Mouse (Mus musculus) lung, embryonic 14.5 days (tissue): ENCODE measurements around the gene En2. TPM values are rescaled to one million over a fixed set of nuclear protein-coding genes. Genes with fewer than 3 reads are reported as not detected.

Experiments used
- ATAC-seq: fragments of 200-750 bp; cut with Nextera tagmentation; 2 replicates; pipeline ENCODE4 v1.8.0; 2017; ENCODE audit warnings: mild to moderate bottlenecking, moderate TSS enrichment, moderate library complexity; ENCODE audit not compliant: insufficient read depth
- DNase-seq: peaks from one replicate; pipeline ENCODE4 v3.0.0-alpha.2; 2015
- H3K27ac ChIP-seq: fragments of 300-500 bp; sonication (generic); 2 replicates; pipeline ENCODE4 v1.5.1; 2014; ENCODE audit warnings: low read depth, mild to moderate bottlenecking, moderate library complexity
- H3K27me3 ChIP-seq: fragments of 300-500 bp; sonication (generic); 2 replicates; pipeline ENCODE4 v1.6.1; 2014; ENCODE audit warnings: low read length, control low read depth; ENCODE audit not compliant: insufficient read depth
- H3K36me3 ChIP-seq: fragments of 300-500 bp; sonication (generic); 2 replicates; pipeline ENCODE4 v1.6.1; 2014; ENCODE audit warnings: control low read depth; ENCODE audit not compliant: insufficient read depth
- H3K4me1 ChIP-seq: fragments of 300-500 bp; sonication (generic); 2 replicates; pipeline ENCODE4 v1.6.1; 2014; ENCODE audit warnings: antibody characterized with exemption, control low read depth; ENCODE audit not compliant: insufficient read depth
- H3K4me2 ChIP-seq: fragments of 300-500 bp; sonication (generic); 2 replicates; pipeline ENCODE4 v1.6.1; 2014; ENCODE audit warnings: mild to moderate bottlenecking
- H3K4me3 ChIP-seq: fragments of 300-500 bp; sonication (generic); 2 replicates; pipeline ENCODE4 v1.5.1; 2014; ENCODE audit warnings: low read depth, low read length
- H3K9ac ChIP-seq: fragments of 300-500 bp; sonication (generic); 2 replicates; pipeline ENCODE4 v1.6.1; 2014
- H3K9me3 ChIP-seq: fragments of 300-500 bp; sonication (generic); 2 replicates; pipeline ENCODE4 v1.6.1; 2016; ENCODE audit warnings: low read depth, low read length, control low read depth
- CTCF ChIP-seq: IDR thresholded peaks from 2 replicates; pipeline ENCODE4 v1.5.1; 2016; ENCODE audit warnings: antibody characterized with exemption, low read depth
- WGBS: fragments of 180-500 bp; shearing (Covaris S2); extraction: QIAGEN DNeasy Blood & Tissue Kit; methylation state at CpG from one replicate; pipeline ENCODE4 v1.1.7; 2014; 5-methylcytosine and 5-hydroxymethylcytosine counted together
- polyA plus RNA-seq: library from polyadenylated mRNA; unstranded; fragments of >200 nt; fragmentation: Nextera tagmentation; extraction: Ambion mirVana; gene quantifications from 2 replicates; pipeline ENCODE4 v1.2.1, GENCODE M21; 2014

En2 gene
- not detected in 2 replicates for polyA plus RNA-seq

DNA sequence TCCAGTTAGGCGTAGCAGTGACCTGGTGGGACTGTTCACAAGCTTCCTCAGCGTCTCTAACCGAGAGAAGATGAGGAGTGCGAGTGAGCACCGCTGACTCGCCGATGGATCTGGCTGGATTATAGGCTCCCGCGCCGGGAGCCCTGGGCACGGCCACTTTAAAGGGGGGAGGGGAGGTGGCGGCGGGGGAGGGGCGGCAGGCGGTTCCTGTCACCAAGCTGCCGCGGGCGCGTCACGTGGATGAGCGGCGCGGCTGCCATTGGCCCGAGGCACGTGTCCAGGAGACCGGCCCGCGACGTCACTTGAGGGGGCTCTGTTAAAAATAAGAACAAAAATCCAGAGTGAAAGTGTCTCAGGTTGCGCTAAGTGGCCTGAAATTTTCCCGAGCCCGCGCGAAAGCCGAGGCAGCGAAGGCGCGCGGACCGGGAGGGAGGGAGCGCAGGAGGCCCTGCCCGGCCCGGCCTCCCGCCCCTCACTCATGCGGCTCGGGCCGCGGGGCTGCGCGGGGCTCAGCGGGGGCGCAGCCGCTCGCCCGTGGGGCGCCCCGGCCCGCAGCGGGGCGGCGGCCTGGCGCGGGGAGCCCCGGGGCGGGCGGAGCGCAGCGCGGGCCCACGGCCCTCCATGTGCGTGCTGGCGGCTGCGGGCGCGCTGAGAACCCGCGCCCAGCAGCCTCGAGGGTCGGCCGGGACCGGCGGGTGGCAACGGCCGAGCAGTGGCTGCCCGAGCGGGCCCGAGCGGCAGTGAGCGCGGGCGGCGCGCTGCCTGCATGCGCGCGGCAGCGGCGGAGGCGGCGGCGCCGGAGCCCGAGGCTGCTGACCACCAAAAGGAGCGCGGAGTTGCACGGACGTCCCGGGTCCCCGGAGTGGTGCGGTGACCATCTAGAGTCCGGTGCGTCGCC, at the start of gene En2:
En2 (plus strand) TSS at position 337 of the 898 bp plus-strand sequence.
- no peak for TF ChIP-seq CTCF
- no peaks in the 10 kb centered on the region for H3K36me3 ChIP-seq
- H3K27ac ChIP-seq: no peak within 1 kb of the TSS
- peaks cover 94% of the 10 kb centered on the region for H3K27me3 ChIP-seq
- H3K9me3 ChIP-seq: no peaks in the 10 kb centered on the region
- no peaks in the 10 kb centered on the region for H3K4me1 ChIP-seq
- peak within 1 kb of the TSS; percentile 94 for H3K4me2 ChIP-seq
- ATAC-seq: peak; percentile 69
- H3K4me3 ChIP-seq: peak within 1 kb of the TSS; percentile 38
- DNase-seq: peak; percentile 77
- peak within 1 kb of the TSS; percentile 9; the same call in 1 of the 2 replicates for H3K9ac ChIP-seq
- WGBS: under 1% methylated on average over 94 of the region's 113 CpGs

DNA sequence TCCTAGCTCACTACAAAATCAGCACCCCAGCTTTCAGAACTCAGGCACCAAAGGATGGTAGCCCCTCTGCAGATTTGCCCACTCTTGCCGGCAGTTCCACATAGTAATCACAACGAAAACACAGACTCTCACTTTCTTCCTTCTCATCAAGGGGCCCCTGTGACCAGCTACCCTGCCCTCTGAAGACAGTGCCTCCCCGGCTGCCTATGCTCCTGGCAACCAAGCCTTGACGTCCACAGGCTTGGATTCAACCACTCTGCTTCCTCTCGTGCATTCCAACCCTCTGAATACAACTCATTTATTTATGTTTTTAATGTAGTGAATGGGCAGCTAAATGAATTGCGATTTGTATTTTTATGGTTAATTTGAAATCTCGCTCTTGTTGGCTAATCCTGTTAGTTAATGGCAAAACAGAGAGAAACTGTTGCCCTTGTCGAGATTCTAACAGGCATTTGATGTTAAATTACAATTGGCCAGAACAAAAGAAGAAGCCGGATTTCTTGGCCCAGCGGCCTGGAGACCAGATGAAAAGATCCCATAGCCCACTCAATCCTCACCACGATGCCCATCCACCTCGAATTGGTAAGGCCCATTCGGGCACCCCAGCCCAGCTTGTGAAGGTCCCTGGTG, 48.1 kb upstream of the En2 start:
- no peaks in the 10 kb centered on the region for H3K9me3 ChIP-seq
- H3K4me2 ChIP-seq: no peak overlapping the region

DNA sequence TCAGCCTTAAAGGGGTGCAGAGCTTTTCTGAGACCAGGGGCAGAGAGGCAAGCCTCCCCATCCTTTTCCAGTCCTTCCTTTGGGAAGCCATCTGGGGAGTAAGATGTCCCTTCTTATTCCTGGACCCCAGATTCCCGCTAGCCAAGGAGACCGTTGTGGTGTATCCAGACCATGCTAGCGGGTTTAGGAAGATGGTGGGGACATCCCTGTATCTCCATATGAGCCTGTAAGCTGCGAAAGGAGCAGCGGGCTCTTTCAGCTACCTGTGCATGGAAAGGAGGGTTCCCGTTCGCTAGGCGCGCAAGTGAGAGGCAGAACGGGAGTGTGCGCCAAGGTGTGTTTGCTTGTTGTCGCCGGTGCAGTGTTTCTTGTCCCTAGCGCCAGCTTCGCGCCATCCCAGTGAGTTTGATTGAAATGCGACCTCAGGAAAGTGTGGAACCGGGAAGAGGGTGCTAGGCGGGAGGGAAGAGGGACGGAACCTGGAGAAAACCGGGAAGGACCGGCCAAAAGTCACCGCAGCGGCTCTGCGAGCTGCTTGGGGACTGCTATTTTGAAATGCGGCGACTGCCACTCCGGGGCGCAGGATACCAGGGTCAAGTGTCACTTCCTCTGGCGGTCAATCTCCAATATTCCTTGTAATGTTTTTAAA, 47.5 kb upstream of the En2 start:
- DNase-seq: peak; percentile 63
- H3K4me2 ChIP-seq: peak overlapping the region; percentile 60
- peak overlapping the region; percentile 26 for H3K4me3 ChIP-seq
- peaks cover 62% of the 10 kb centered on the region for H3K27me3 ChIP-seq
- no peaks in the 10 kb centered on the region for H3K9me3 ChIP-seq
- no peak for TF ChIP-seq CTCF
- no peak overlapping the region for H3K27ac ChIP-seq
- ATAC-seq: peak; percentile 54; the same call in 1 of the 2 replicates
- H3K9ac ChIP-seq: no peak overlapping the region; the same call in 1 of the 2 replicates
- H3K36me3 ChIP-seq: no peaks in the 10 kb centered on the region
- no peaks in the 10 kb centered on the region for H3K4me1 ChIP-seq
- under 1% methylated on average over 30 of the region's 30 CpGs for WGBS

More for the DNA sequence above, 48.1 kb upstream of the En2 start:
- no peak overlapping the region for H3K9ac ChIP-seq
- H3K4me3 ChIP-seq: no peak overlapping the region
- no peaks in the 10 kb centered on the region for H3K4me1 ChIP-seq
- DNase-seq (no peak), ATAC-seq (no peak)
- TF ChIP-seq CTCF: no peak
- no peak overlapping the region for H3K27ac ChIP-seq
- H3K36me3 ChIP-seq: no peaks in the 10 kb centered on the region
- H3K27me3 ChIP-seq: peaks cover 57% of the 10 kb centered on the region
- 7% methylated on average over 13 of the region's 13 CpGs for WGBS

DNA sequence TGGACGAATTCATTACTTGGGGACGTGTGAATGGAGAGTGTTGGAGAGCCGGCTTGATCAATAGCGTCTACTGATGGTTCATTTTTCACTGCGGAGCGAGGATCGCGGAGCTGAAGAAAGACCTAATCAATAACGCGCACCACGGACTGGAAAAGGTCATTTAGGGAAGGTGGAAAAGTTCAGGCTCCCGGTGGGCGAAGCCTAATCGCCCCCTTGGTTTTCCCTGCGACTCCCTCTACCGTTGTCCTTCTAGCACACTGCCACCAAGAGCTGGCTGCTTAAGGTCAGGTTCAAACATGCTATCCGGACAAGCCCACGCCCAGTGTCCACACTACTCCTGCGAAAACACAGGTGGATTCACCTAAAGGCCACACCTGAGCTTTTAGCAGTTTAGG, 47.0 kb upstream of the En2 start:
- DNase-seq: no peak
- H3K4me3 ChIP-seq: peak overlapping the region; percentile 26
- ATAC-seq: no peak
- no peak for TF ChIP-seq CTCF
- peak overlapping the region; percentile 60 for H3K4me2 ChIP-seq
- peaks cover 67% of the 10 kb centered on the region for H3K27me3 ChIP-seq
- H3K9ac ChIP-seq: no peak overlapping the region; the same call in 1 of the 2 replicates
- under 1% methylated on average over 19 of the region's 19 CpGs for WGBS
- H3K4me1 ChIP-seq: no peaks in the 10 kb centered on the region
- H3K27ac ChIP-seq: no peak overlapping the region
- no peaks in the 10 kb centered on the region for H3K36me3 ChIP-seq
- H3K9me3 ChIP-seq: no peaks in the 10 kb centered on the region

DNA sequence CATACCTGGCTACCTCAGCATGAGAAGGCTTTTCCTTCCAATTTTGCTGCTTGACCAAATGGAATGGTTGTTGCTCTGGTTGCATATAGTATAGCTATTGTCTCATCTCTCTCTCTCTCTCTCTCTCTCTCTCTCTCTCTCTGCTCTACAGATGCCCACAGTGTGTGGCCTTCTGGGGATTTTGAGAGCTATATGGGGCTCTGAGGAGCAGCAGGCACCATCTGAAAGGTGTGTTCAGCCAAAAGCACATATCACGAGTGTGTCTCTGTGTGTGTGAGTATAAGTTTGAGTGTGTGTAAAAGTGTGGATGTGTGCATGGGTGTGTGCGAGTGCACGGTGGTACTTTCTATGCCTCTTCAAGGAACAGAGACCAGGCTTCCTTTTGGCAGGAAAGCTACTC, 45.9 kb upstream of the En2 start:
- WGBS: 22% methylated on average over 3 of the region's 3 CpGs

DNA sequence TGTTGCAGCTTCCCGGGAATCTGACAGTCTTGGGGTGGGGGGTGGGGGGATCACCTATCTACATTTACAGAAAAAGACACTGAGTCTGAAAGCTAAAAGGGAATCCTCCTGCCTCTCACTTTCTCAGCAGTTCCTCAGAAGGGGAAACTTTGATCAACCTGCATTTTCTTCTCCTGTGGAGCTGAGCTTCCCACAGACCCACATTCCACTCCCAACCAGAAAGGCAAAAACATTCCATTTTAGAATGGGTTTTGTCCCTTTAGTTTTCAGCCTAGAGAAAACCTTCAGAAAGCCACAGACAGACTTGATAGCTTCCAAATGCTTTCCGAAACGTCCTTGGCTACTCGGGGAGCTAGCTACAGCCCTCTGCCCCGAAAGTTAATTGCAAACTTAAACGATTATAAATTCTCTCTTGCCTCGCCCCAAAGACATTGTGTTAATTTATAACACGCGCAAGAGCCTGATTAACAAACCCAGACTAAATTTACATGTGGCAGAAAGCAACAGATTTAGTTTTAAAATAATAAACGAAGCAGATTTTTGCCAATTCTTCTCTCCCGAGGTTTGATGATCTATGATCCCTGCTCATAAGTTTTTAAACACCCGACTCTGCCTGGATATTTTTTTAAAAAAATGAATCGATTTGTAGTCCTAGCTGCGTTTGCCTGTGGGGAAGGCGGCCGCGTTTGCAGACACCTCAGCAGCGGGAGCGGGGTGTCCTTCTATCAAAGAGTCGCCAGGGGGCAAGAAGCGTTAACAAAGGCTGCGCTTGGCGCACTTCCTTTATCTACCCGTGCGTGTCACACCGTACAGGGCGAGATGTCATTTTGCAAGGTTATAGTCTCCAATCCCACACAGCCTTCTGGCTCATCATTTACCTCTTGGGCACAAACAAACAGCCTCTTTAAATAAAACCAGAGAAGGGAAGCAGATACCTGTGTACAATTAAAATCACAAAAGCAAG, 42.7 kb upstream of the En2 start:
- 2% methylated on average over 27 of the region's 27 CpGs for WGBS
- peak; percentile 86 for DNase-seq
- Histone ChIP-seq H3K27ac (no peak overlapping the region), H3K4me2 (0 out of 2 replicates have a peak overlapping the region, but pooled peaks have one; percentile 7), H3K36me3 (no peaks in the 10 kb centered on the region), H3K4me1 (no peaks in the 10 kb centered on the region), H3K27me3 (peaks cover 93% of the 10 kb centered on the region), H3K9ac (no peak overlapping the region), H3K4me3 (no peak overlapping the region), H3K9me3 (no peaks in the 10 kb centered on the region)
- TF ChIP-seq CTCF: peak; percentile 70
- peak; percentile 72 for ATAC-seq

More for the DNA sequence above, 45.9 kb upstream of the En2 start:
- no peak for TF ChIP-seq CTCF
- H3K4me2 ChIP-seq: no peak overlapping the region
- H3K9me3 ChIP-seq: no peaks in the 10 kb centered on the region
- H3K27ac ChIP-seq: no peak overlapping the region
- ATAC-seq (no peak), DNase-seq (no peak)
- H3K4me1 ChIP-seq: no peaks in the 10 kb centered on the region
- H3K36me3 ChIP-seq: no peaks in the 10 kb centered on the region
- no peak overlapping the region for H3K4me3 ChIP-seq
- H3K27me3 ChIP-seq: peaks cover 78% of the 10 kb centered on the region
- no peak overlapping the region for H3K9ac ChIP-seq
